Mouse (Mus musculus) layer of hippocampus, adult 2 months (tissue): ENCODE measurements at regions not wholly inside any gene's neighbourhood (a gene's known extent, or its start where the extent isn't known, plus 50 kb on each side); places are given as distances from the start of the nearest gene placed in this dataset.

Experiments used
- DNase-seq, 2 experiments: peaks; one replicate each; pipeline ENCODE4 v3.0.0; 2022; ENCODE audit warnings: low spot score in 2 of 2
- H3K27ac ChIP-seq: fragments of 200-600 bp; 2 replicates; pipeline ENCODE4 v1.8.1; 2022
- H3K4me3 ChIP-seq: fragments of 200-600 bp; 2 replicates; pipeline ENCODE4 v1.8.1; 2022; ENCODE audit warnings: mild to moderate bottlenecking
- CTCF ChIP-seq: fragments of 200-600 bp; conservative IDR thresholded peaks from 2 replicates; pipeline ENCODE4 v1.8.1; 2022; ENCODE audit warnings: antibody characterized with exemption, mild to moderate bottlenecking, moderate library complexity

DNA sequence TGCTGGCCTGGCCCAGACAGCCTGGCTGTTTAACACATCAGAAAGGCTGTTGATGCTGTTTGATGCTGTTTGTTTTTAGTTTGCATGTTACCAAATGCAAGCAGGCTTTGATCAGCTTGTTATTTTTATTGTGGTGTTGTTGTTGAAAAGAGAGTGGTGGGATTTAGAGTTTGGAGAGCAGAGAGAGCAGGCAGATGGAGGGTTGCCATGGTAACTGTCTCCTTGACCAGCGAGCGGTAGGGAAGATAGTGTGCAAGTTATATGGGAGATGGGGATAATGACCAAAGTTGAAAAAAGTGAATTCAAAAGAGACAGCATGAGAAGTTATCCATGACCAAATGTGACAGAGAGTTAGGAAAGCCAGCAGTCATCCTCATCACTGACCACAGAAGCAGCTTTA lies 83.3 kb downstream of the Cmc2 start:
- Histone ChIP-seq H3K27ac (no peak overlapping the region), H3K4me3 (no peak overlapping the region)
- TF ChIP-seq CTCF = no peak
- no peak for DNase-seq

DNA sequence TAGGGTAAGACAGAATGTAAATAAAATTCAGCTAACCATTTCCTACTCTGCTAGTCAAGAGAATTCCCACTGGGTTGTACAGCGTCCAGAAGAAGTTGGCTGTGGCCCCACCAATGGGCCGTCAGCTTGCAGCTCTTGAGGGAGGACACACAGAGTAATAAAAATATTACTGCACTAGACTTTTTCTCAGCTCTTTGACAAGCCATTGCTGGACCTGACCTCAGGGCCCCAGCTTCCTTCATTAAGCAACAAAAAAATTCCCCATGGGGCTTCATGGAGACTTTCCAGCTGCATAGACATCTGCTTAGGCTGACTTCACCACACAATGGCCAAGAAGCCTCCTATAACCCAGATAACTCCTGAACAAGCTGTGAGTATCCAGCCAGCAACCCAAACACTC lies 89.1 kb downstream of the Cmc2 start:
- H3K4me3 ChIP-seq = no peak overlapping the region
- no peak overlapping the region for H3K27ac ChIP-seq
- no peak for TF ChIP-seq CTCF
- no peak for DNase-seq

DNA sequence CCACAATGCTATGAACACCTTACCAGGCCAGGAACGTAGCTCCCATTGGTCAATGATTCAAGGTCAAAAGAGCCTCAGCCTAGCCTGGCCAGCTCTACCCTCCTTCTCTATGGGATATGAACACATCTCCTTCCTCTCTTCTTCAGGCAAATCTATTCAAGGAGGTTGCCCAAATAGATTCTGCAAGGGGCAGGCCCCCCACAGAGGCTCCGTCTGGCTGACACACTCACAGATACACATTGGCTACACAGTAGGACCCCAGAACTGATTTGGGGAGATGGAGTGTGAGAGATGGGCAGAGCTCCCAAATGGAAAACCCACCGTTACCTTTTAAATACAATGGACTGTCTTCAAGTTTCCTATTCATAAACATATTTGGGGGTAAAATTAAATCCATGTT lies 91.6 kb downstream of the Cmc2 start:
- no peak for TF ChIP-seq CTCF
- H3K4me3 ChIP-seq = no peak overlapping the region
- DNase-seq = no peak
- no peak overlapping the region for H3K27ac ChIP-seq

DNA sequence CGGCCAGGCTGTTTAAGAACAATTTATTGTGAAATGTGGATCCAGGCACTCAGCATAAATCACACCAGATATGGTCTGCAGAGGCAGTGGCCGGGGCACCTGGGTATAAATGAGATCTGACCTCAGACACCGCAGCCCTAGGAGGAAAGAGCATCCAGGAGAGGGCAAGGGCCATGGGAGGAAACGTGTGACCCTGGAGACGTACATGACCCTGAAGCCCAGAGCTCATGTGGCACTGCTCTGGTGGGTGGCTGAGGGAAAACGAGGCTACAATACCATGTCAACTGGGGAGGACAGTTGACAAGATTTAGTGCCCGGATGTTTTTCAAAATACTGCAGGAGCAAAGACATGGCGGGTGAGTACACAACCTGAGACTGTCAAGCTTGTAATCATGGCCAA lies 93.0 kb downstream of the Cmc2 start:
- Histone ChIP-seq H3K4me3 (no peak overlapping the region), H3K27ac (no peak overlapping the region)
- DNase-seq = no peak
- TF ChIP-seq CTCF = no peak

DNA sequence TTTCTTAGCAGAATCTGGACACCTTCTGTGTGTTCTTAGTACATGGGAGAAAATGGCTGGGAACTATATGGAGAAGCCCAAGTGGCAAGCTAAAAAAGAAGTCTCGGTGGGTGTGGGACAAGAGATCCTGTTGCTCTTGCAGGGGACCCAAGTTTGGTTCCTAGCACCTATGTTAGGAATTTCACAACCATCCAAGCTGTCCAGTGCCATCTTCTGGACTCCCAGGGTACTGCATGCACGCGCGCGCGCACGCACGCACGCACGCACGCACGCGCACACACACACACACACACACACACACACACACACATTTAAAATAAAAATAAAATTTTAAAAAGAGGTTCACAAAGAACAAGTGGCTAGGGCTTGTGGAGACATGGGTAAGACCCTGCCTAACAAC lies 94.1 kb downstream of the Cmc2 start:
- DNase-seq = no peak
- no peak overlapping the region for H3K4me3 ChIP-seq
- TF ChIP-seq CTCF = 0 out of 2 replicates have a peak, but pooled peaks have one; percentile 7
- no peak overlapping the region for H3K27ac ChIP-seq

DNA sequence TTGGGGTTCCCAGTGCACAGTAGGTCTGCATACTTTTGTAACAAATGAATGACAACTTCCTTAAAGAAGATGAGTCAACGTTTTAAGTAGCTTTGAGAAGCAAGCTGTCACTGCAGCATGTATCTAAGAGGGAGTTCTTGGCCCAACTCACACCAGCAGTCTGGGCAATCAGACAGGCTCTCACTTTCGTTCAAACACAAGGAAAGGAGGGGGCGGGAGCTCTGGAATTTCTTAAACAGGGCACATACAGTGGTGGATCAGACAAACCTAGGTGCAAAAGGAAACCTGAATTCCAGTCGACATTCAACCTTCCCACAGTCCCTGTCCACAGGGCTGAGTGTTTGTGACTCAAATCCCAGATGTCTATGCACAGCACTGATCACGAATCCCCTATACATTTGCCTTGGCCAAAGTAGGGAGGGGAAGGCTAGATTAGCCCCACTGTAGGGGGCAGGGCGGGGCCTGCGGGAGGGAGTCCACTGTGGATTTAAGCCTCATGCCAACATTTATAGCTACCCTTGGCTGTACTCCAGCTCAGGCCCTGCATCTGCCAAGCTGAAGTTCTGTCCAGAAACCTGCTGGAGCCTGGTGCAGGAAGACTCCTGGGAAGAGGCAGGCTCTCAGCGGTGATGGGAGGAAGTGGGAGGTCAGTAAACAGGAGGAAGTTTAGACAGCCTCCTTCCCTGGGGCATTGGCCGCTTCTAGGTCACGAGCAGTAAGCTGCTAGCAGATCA lies 81.5 kb upstream of the Cdyl2 start:
- DNase-seq = peak in 1 of 2 experiments; percentile 13
- Histone ChIP-seq H3K4me3 (no peak overlapping the region), H3K27ac (no peak overlapping the region)
- TF ChIP-seq CTCF = no peak

DNA sequence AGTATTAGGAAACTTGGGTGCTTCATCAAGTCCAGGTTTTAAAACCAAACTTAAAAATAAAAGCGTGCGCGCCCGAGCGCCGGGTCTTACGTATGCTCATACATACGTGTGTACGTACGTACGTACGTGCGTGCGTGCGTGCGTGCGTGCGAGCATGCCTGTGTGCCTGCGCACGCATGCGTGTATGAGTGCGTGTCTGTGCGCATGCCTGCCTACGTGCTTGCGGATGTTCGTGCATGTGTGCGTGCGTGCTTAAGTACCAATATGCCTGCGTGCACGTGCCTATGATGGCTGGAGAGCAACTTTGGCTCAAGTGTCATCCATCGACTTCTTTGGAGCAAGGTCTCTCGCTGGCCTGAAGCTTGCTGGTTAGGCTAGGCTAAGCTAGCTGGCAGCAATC lies 68.5 kb upstream of the Cdyl2 start:
- no peak for DNase-seq
- Histone ChIP-seq H3K27ac (no peak overlapping the region), H3K4me3 (no peak overlapping the region)
- no peak for TF ChIP-seq CTCF

DNA sequence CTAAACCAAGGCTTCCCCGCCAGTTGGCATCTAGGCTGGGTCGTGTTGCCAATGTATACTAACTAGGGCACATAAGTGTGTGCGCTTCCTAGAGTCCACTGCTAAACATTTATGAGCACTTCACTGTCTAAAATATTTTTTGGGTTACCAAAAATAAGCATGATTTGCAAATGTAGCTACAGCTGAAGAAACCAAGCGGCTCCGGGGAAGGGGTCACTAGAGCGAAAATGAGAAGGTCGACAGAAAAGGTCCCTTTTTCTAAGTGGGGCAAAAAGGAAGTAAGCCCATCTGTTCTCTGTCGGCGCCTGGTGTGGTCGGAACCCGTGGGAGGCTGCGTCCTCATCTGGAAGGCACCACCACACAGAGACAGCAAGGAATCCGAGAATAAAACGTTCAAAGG lies 67.8 kb upstream of the Cdyl2 start:
- Histone ChIP-seq H3K4me3 (no peak overlapping the region), H3K27ac (no peak overlapping the region)
- TF ChIP-seq CTCF = no peak
- no peak for DNase-seq

DNA sequence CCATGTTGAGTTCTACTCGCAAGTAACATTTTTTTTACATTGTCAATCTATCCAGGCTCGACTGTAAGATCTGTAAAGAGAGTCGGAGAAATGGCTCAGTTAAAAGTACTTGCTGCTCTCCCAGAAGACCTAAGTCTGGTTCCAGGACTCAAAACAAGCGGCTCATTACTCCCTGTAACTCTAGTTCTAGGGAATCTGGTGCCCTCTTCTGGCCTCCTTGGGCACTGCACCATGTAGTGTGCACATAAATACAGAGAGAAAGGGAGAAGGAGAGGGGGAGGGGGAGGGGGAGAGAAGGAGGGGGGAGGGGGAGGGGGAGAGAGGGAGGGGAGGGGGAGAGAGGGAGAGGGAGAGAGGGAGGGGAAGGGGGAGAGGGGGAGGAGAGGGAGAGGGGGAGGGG lies 66.2 kb upstream of the Cdyl2 start:
- TF ChIP-seq CTCF = peak; percentile 27; the same call in 1 of the 2 replicates
- H3K27ac ChIP-seq = no peak overlapping the region
- no peak for DNase-seq
- H3K4me3 ChIP-seq = no peak overlapping the region

DNA sequence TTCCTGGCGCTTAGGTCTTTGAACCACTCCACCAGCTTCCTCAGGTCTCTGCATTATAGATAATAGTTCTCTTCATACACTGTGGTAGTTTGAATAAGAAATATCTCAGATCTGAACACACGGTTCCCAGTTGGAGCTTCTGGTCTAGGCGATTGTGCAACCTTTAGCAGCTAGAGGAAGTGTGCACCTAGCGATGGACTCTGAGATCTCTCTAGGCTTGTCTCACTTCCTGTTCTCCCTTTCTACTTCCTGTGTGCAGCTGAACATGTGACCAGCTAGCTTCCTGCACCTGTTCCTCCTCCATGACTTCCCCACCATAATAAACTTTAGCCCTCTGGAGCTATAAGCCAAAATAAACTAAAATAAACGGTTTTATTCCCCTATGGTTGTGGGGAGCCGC lies 62.9 kb upstream of the Cdyl2 start:
- no peak for TF ChIP-seq CTCF
- no peak overlapping the region for H3K4me3 ChIP-seq
- no peak for DNase-seq
- no peak overlapping the region for H3K27ac ChIP-seq

DNA sequence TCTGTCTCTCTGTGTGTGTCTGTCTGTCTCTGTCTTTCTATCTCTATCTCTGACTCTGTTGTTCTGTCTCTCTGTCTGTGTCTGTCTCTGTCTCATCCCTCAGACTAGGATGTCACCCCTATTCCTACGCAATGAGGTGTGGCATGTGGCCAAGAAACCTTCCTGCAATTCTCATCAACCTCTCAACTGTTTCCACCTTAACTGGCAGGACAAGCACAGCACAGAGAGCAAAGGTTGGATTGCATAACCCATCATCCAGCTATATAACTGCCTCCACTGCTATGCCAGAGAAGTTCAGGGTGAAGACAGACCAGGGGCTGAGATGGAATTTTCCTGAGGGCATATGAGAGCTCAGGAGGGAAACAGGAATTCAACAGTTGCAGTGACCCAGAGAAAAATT lies 60.3 kb upstream of the Cdyl2 start:
- no peak for DNase-seq
- Histone ChIP-seq H3K4me3 (no peak overlapping the region), H3K27ac (no peak overlapping the region)
- no peak for TF ChIP-seq CTCF

DNA sequence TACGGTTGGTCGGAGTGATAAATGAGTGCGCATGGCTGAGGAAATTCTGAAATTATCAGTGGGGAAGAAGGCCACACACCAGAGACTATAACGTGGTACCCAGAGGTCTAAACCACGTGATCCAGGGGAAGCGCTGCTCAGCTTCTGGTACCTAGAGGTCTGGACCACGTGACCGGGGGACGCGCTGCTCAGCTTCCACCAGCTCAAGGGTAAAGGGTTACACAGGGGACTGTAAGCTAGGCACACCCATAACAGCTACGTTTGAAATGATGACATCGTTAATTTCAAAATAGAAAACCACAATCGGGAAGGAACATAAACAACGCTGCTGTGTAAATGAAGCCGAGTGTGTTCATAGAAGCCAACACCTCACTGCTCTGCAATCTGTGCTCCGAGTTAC lies 57.5 kb upstream of the Cdyl2 start:
- Histone ChIP-seq H3K27ac (no peak overlapping the region), H3K4me3 (no peak overlapping the region)
- no peak for DNase-seq
- no peak for TF ChIP-seq CTCF
